Mouse (Mus musculus) E14TG2a.4 (cell line): ENCODE measurements at regions not wholly inside any gene's neighbourhood (a gene's known extent, or its start where the extent isn't known, plus 50 kb on each side); places are given as distances from the start of the nearest gene placed in this dataset.

ENCODE experiments used
- CTCF ChIP-seq: conservative IDR thresholded peaks from 2 replicates; pipeline ENCODE4 v1.5.1; 2014; ENCODE audit warnings: low read length
- POU5F1 ChIP-seq: IDR thresholded peaks from 2 replicates; pipeline ENCODE4 v1.6.1; 2014; ENCODE audit warnings: low read length, borderline replicate concordance

GRCm38 (mm10) chr19:49242601-49243000 lies 1036.8 kb downstream of the Sorcs3 start:
- TF ChIP-seq CTCF = no peak
- TF ChIP-seq POU5F1 = no peak
